Mouse (Mus musculus): ENCODE results near the gene Oser1.

DNA sequence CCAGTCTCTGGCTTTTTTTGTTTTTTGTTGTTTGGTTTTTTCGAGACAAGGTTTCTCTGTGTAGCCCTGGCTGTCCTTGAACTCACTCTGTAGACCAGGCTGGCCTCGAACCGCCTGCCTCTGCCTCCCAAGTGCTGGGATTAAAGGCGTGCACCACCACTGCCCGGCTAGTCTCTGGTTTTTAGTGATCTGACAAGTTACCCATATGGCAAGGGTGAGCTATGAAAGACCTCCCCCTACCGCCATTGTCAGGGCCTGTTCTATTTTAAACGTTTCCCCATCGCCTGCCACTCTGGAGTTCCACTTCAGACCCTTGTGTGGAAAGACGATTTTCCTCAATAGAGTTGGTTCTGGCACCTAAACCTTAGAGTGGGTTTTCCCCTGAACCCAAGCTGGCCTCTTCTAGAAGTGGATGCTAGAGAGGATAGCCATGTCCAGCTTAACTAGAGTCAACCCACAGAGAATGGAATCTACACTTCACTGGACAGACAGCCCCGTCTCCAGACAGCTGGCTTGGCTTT is 4.1 kb downstream of the Oser1 start:
- TF ChIP-seq EP300 (IDR thresholded peaks at IDR 0.05; ENCODE audit: low read depth) (no peak), CTCF (IDR thresholded peaks at IDR 0.05; ENCODE audit: low read depth) (no peak)

All from liver, embryonic 14.5 days (tissue).